Mouse (Mus musculus) forebrain, embryonic 12.5 days (tissue): ENCODE data around the gene Peli2. TPM values are rescaled to one million over a fixed set of nuclear protein-coding genes. Genes with fewer than 3 reads are reported as not detected.

ENCODE experiments used
- ATAC-seq: fragments of 200-750 bp; cut with Nextera tagmentation; 2 replicates; pipeline ENCODE4 v1.8.0; 2017; ENCODE audit warnings: moderate TSS enrichment; ENCODE audit not compliant: low FRiP score
- H3K27ac ChIP-seq: fragments of 300-500 bp; sonication (generic); 2 replicates; pipeline ENCODE4 v1.5.1; 2016; ENCODE audit warnings: mild to moderate bottlenecking
- H3K27me3 ChIP-seq: fragments of 300-500 bp; sonication (generic); 2 replicates; pipeline ENCODE4 v1.6.1; 2016; ENCODE audit warnings: mild to moderate bottlenecking
- H3K36me3 ChIP-seq: fragments of 300-500 bp; sonication (generic); replicated peaks from 2 replicates; pipeline ENCODE4 v1.6.1; 2016; ENCODE audit warnings: mild to moderate bottlenecking
- H3K4me1 ChIP-seq: fragments of 300-500 bp; sonication (generic); 2 replicates; pipeline ENCODE4 v1.6.1; 2016
- H3K4me2 ChIP-seq: fragments of 300-500 bp; sonication (generic); 2 replicates; pipeline ENCODE4 v1.6.1; 2016; ENCODE audit warnings: mild to moderate bottlenecking, moderate library complexity
- H3K4me3 ChIP-seq: fragments of 300-500 bp; sonication (generic); replicated peaks from 2 replicates; pipeline ENCODE4 v1.5.1; 2016; ENCODE audit warnings: mild to moderate bottlenecking
- H3K9ac ChIP-seq: fragments of 300-500 bp; sonication (generic); 2 replicates; pipeline ENCODE4 v1.6.1; 2016; ENCODE audit warnings: mild to moderate bottlenecking
- H3K9me3 ChIP-seq: fragments of 300-500 bp; sonication (generic); 2 replicates; pipeline ENCODE4 v1.6.1; 2016
- WGBS: fragments of 180-500 bp; shearing (Covaris S2); methylation state at CpG from one replicate; pipeline ENCODE4 v1.1.7; 2016; 5-methylcytosine and 5-hydroxymethylcytosine counted together
- polyA plus RNA-seq: library from polyadenylated mRNA; unstranded; fragments of >200 nt; fragmentation: Nextera tagmentation; extraction: Ambion mirVana; gene quantifications from 2 replicates; pipeline ENCODE4 v1.2.1, GENCODE M21; 2016

Gene Peli2
- polyA plus RNA-seq, 1 experiment from 2014 or later = 9.4 TPM

- H3K27ac ChIP-seq = no peak overlapping the region
- H3K27me3 ChIP-seq = no peaks in the 10 kb centered on the region
- 65% methylated on average over 10 of the region's 10 CpGs for WGBS
- H3K4me1 ChIP-seq = peaks cover 17% of the 10 kb centered on the region
- H3K9ac ChIP-seq = no peak overlapping the region
- H3K4me3 ChIP-seq = no peak overlapping the region
- H3K9me3 ChIP-seq = no peaks in the 10 kb centered on the region
- no peaks in the 10 kb centered on the region for H3K36me3 ChIP-seq
- ATAC-seq = no peak
- H3K4me2 ChIP-seq = no peak overlapping the region
Observed at GRCm38 (mm10) chr14:48142696-48143095, 22.1 kb downstream of the Peli2 start.

DNA sequence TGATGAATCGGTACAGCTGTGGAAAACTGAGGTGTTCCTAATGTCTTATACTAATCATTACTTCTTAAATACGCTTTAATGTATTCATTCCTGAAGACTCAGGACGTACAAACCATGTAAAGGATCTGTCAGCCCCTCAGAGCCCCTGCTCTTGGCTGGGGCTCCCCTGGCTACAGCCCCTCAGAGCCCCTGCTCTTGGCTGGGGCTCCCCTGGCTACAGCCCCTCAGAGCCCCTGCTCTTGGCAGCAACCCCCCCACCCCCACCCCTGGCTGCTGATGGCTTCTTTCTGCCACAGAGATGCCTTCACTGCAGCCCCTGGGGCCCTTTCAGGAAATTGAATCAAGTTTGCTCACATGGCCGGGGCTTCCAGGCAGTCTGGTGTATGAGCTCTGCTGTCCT lies 22.5 kb downstream of the Peli2 start:
- Histone ChIP-seq H3K4me1 (peaks cover 16% of the 10 kb centered on the region), H3K9me3 (no peaks in the 10 kb centered on the region), H3K36me3 (no peaks in the 10 kb centered on the region), H3K27me3 (no peaks in the 10 kb centered on the region), H3K4me3 (no peak overlapping the region), H3K4me2 (no peak overlapping the region), H3K9ac (no peak overlapping the region), H3K27ac (no peak overlapping the region)
- ATAC-seq = no peak
- WGBS = 38% methylated on average over 4 of the region's 4 CpGs

DNA sequence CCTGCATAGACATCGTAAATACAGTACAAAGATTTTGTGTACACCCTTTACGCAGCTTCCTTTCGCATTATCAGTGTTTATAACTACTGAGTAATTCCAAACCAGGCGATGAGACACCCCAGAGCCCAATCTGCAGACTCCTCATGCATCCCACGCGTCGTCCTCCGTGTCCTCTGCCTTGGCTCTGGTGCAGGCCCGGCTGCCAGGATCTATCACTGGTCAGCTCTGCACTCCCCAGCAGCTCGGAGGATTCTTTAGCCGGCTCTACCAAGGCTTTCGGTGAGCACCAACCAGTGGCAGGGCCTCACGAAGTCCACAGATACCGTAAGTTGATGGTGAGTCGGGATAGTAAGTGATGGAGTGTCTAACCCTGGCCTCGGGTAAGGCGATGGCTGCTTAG lies 23.7 kb downstream of the Peli2 start:
- Histone ChIP-seq H3K4me2 (no peak overlapping the region), H3K4me3 (no peak overlapping the region), H3K9ac (no peak overlapping the region), H3K9me3 (no peaks in the 10 kb centered on the region), H3K36me3 (no peaks in the 10 kb centered on the region), H3K27me3 (no peaks in the 10 kb centered on the region), H3K27ac (no peak overlapping the region), H3K4me1 (peaks cover 14% of the 10 kb centered on the region)
- 92% methylated on average over 17 of the region's 17 CpGs for WGBS
- ATAC-seq = no peak

GRCm38 (mm10) chr14:48147688-48148087 lies 27.1 kb downstream of the Peli2 start:
- Histone ChIP-seq H3K36me3 (no peaks in the 10 kb centered on the region), H3K9ac (no peak overlapping the region), H3K4me2 (no peak overlapping the region), H3K27ac (no peak overlapping the region), H3K9me3 (no peaks in the 10 kb centered on the region), H3K27me3 (no peaks in the 10 kb centered on the region), H3K4me3 (no peak overlapping the region), H3K4me1 (peaks cover 12% of the 10 kb centered on the region)
- 81% methylated on average over 6 of the region's 6 CpGs for WGBS
- ATAC-seq = no peak

DNA sequence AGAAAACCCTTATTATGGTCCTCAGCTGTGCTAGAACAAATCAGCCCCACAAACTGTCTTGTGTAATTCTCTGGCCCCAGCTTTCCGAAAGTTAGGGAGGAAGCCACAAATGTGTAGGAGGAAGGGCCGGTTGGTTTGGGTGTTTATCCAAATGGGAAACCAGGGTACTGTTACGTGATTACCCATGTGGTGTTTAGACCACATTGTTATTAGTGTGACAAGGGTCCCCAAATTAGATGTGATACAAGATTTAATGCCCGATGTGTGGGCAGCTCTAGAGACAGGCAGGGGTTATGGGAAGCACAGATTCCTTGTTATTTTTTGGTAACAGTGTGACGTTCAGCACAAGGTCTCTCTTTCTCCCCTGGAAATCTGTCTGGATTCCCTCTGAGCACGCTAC lies 28.0 kb downstream of the Peli2 start:
- no peaks in the 10 kb centered on the region for H3K36me3 ChIP-seq
- H3K4me1 ChIP-seq = peaks cover 3% of the 10 kb centered on the region; the same call in 1 of the 2 replicates
- no peak for ATAC-seq
- H3K4me3 ChIP-seq = no peak overlapping the region
- H3K9ac ChIP-seq = no peak overlapping the region
- H3K27ac ChIP-seq = no peak overlapping the region
- WGBS = 90% methylated on average over 6 of the region's 6 CpGs
- H3K9me3 ChIP-seq = no peaks in the 10 kb centered on the region
- no peaks in the 10 kb centered on the region for H3K27me3 ChIP-seq
- no peak overlapping the region for H3K4me2 ChIP-seq

DNA sequence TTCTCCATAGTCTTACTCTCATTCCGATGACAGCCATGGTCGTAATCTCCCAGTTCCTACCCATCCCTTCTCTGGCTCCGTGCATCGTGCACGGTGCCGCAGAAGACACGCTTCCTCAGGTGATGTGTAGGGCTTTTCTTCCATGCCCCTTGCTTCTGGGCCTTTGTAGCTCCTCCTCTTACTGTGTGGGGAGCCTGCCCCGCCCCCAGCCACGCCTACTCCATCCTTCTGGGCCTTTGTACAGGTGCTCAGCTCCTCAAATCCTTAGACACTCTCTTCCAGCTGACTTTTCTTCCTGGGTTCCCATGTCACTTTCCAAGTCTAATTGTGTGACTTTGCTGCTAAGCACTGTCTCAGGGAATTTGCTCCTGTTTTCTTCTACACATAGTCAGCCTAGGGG lies 28.7 kb downstream of the Peli2 start:
- Histone ChIP-seq H3K4me3 (no peak overlapping the region), H3K9ac (no peak overlapping the region), H3K27me3 (no peaks in the 10 kb centered on the region), H3K36me3 (no peaks in the 10 kb centered on the region), H3K4me1 (no peaks in the 10 kb centered on the region), H3K9me3 (no peaks in the 10 kb centered on the region), H3K27ac (no peak overlapping the region), H3K4me2 (no peak overlapping the region)
- WGBS = 89% methylated on average over 9 of the region's 9 CpGs
- ATAC-seq = no peak

- Histone ChIP-seq H3K4me3 (no peak overlapping the region), H3K27ac (no peak overlapping the region), H3K4me1 (no peaks in the 10 kb centered on the region), H3K9me3 (no peaks in the 10 kb centered on the region), H3K4me2 (no peak overlapping the region), H3K9ac (no peak overlapping the region), H3K36me3 (no peaks in the 10 kb centered on the region), H3K27me3 (no peaks in the 10 kb centered on the region)
- ATAC-seq = no peak
- WGBS = 96% methylated on average over 1 of the region's 1 CpGs
Observed at GRCm38 (mm10) chr14:48150903-48151302, 30.3 kb downstream of the Peli2 start.

GRCm38 (mm10) chr14:48151554-48151953 lies 30.9 kb downstream of the Peli2 start:
- Histone ChIP-seq H3K9ac (no peak overlapping the region), H3K4me3 (no peak overlapping the region), H3K4me2 (no peak overlapping the region), H3K27me3 (no peaks in the 10 kb centered on the region), H3K9me3 (no peaks in the 10 kb centered on the region), H3K27ac (no peak overlapping the region), H3K4me1 (no peaks in the 10 kb centered on the region), H3K36me3 (no peaks in the 10 kb centered on the region)
- no peak for ATAC-seq
- 79% methylated on average over 2 of the region's 2 CpGs for WGBS

DNA sequence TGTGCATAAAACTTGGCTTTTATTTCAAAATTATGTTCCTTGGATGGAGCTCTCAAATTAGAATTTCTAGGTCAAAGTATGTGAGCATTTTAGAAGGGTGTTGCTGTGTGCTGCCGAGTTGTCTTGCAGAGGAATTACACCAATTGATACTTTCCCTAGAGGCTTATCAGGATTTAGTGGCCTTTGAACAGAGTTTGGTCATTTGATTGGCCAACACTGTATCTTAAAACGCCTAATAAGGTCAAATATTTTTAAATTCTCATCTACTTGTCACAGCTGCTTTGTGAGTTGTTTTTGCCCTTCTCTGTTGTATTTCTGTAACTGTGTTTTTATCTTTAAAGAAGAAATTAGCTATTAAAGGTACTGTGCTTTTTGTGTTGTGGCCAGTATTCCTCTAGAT lies 32.4 kb downstream of the Peli2 start:
- Histone ChIP-seq H3K4me3 (no peak overlapping the region), H3K36me3 (no peaks in the 10 kb centered on the region), H3K4me2 (no peak overlapping the region), H3K27ac (no peak overlapping the region), H3K27me3 (no peaks in the 10 kb centered on the region), H3K9me3 (no peaks in the 10 kb centered on the region), H3K9ac (no peak overlapping the region), H3K4me1 (no peaks in the 10 kb centered on the region)
- no peak for ATAC-seq
- whole genome bisulfite sequencing = 80% methylated on average over 2 of the region's 2 CpGs

DNA sequence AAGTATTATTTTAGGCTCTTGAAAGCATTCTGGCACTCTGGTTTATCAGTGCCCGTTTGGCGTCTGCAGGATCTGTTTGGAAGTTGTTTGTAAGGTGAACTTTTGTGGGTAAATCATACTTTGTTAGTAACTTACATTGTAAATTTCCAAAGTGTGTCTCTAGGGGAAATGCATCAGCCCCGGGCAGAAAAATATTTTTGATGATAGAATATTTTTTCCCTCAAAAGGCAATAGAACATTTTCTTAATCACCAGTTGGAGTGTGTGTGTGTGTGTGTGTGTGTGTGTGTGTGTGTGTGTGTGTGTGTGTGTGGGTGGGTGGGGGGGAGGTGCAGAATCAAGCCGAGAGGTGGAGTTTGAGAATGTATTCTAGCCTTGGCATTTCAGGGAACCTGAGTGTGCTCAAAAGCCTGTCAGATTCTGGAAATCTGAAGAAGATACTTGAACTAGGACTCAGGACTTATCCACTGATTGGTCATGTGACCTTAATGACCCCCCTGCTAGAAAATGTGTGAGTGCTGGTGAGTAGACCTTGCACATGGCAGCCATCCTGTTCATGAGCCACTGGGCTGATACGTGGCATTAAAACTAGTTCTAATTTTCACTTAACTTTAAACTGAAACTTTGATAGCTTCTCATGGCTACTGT lies 33.4 kb downstream of the Peli2 start:
- Histone ChIP-seq H3K4me3 (no peak overlapping the region), H3K9ac (no peak overlapping the region), H3K9me3 (no peaks in the 10 kb centered on the region), H3K27ac (no peak overlapping the region), H3K4me2 (no peak overlapping the region), H3K36me3 (no peaks in the 10 kb centered on the region), H3K4me1 (no peaks in the 10 kb centered on the region), H3K27me3 (no peaks in the 10 kb centered on the region)
- WGBS = 90% methylated on average over 5 of the region's 5 CpGs
- no peak for ATAC-seq

- H3K36me3 ChIP-seq = no peaks in the 10 kb centered on the region
- H3K27ac ChIP-seq = no peak overlapping the region
- 88% methylated on average over 8 of the region's 8 CpGs for WGBS
- no peak for ATAC-seq
- H3K4me2 ChIP-seq = no peak overlapping the region
- no peaks in the 10 kb centered on the region for H3K27me3 ChIP-seq
- H3K4me1 ChIP-seq = no peaks in the 10 kb centered on the region
- no peak overlapping the region for H3K4me3 ChIP-seq
- H3K9ac ChIP-seq = no peak overlapping the region
- no peaks in the 10 kb centered on the region for H3K9me3 ChIP-seq
Observed at GRCm38 (mm10) chr14:48154641-48155040, 34.0 kb downstream of the Peli2 start.

GRCm38 (mm10) chr14:48155153-48155552 lies 34.5 kb downstream of the Peli2 start:
- Histone ChIP-seq H3K27me3 (no peaks in the 10 kb centered on the region), H3K9me3 (no peaks in the 10 kb centered on the region), H3K4me3 (no peak overlapping the region), H3K4me1 (no peaks in the 10 kb centered on the region), H3K36me3 (0 out of 2 replicates have a peak, but pooled peaks cover 2% of the 10 kb centered on the region), H3K4me2 (no peak overlapping the region), H3K9ac (no peak overlapping the region), H3K27ac (no peak overlapping the region)
- WGBS = 87% methylated on average over 13 of the region's 13 CpGs
- ATAC-seq = no peak

DNA sequence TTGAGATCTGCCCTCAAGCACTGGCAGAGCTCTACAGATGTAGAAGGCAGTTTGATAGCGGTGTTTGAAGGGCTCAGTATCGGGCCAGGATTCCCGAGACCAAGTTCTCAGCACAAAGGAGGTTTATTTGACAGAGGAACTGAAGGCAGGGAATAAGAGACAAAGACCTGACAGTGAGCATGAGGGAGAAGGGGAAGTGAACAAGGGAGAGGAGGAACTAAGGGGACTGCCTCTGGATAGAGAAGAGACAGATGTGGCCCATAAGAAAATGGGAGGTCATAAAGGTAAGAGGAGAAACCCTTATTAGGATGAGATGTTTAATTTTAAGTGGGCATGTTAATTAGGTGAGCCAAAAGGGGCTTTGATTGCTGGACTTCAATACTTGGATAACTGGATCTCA lies 36.5 kb downstream of the Peli2 start:
- Histone ChIP-seq H3K4me3 (no peak overlapping the region), H3K27ac (no peak overlapping the region), H3K9ac (no peak overlapping the region), H3K9me3 (no peaks in the 10 kb centered on the region), H3K27me3 (no peaks in the 10 kb centered on the region), H3K36me3 (0 out of 2 replicates have a peak, but pooled peaks cover 9% of the 10 kb centered on the region), H3K4me2 (no peak overlapping the region), H3K4me1 (no peaks in the 10 kb centered on the region)
- 78% methylated on average over 3 of the region's 3 CpGs for WGBS
- ATAC-seq = no peak
